ENCODE assay signal across 24 mouse cellular contexts in the genomic region with DNA sequence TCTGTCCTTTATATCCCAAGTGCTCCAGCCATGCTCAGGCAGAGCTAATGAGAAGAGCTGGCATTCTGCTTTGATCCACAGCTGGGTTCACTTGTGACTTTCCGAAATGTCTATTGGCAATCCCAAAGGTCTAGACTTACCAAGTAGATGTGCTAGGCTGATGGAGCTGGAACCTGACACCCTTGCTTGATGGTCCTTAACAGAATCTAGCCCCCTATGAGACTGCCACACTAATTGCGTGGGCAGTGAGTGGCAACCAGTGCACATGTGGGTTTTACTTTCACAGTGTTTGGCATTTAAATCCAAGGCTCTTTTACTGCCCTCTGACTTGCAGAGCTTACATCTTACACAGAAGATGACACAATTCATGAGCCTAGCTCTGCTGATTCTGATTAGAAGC. TPM values are rescaled to one million over a fixed set of nuclear protein-coding genes. Genes with fewer than 3 reads are reported as not detected.
DNase-seq lines count a peak whose midpoint lies in the region; ATAC-seq and TF ChIP-seq lines count a peak whose summit lies in the region.
"Had no signal": no experiment of that assay in that cellular context is flagged by ENCODE, and none has a peak within 500 bp of the region (broad histone marks: within the 10 kb centered on the region; RNA-seq: fewer than 3 reads in every experiment).

No protein-coding gene starts in this region.

- H3K36me3 ChIP-seq in kidney, embryonic 14.5 days (ENCODE audit: control insufficient read depth, insufficient read depth, low read length) = no peaks in the 10 kb centered on the region
- H3K36me3 ChIP-seq in kidney, adult 2 months (ENCODE audit: control insufficient read depth, insufficient read depth, low read length) = no peaks in the 10 kb centered on the region
- H3K36me3 ChIP-seq in kidney, postnatal 0 days (ENCODE audit: insufficient read depth, low read length) = no peaks in the 10 kb centered on the region
- H3K36me3 ChIP-seq in myocyte (ENCODE audit: control insufficient read depth, insufficient read depth) = peaks cover 13% of the 10 kb centered on the region
- H3K36me3 ChIP-seq in midbrain, embryonic 13.5 days = no peaks in the 10 kb centered on the region
- H3K36me3 ChIP-seq: embryonic facial prominence, embryonic 10.5 days; embryonic facial prominence, embryonic 13.5 days; forebrain, embryonic 10.5 days; heart, embryonic 10.5 days; hindbrain, embryonic 12.5 days; hindbrain, embryonic 15.5 days had no signal

- H3K27me3 ChIP-seq in kidney, embryonic 14.5 days (ENCODE audit: control insufficient read depth, insufficient read depth, low read length) = no peaks in the 10 kb centered on the region
- H3K27me3 ChIP-seq in kidney, adult 2 months (replicated peaks; ENCODE audit: control insufficient read depth, insufficient read depth, low read length) = no peaks in the 10 kb centered on the region
- no peaks in the 10 kb centered on the region for H3K27me3 ChIP-seq in kidney, postnatal 0 days (ENCODE audit: insufficient read depth, low read length)
- no peaks in the 10 kb centered on the region for H3K27me3 ChIP-seq in myocyte (ENCODE audit: control insufficient read depth, insufficient read depth, insufficient read length)
- H3K27me3 ChIP-seq in midbrain, embryonic 13.5 days = no peaks in the 10 kb centered on the region
- H3K27me3 ChIP-seq: embryonic facial prominence, embryonic 13.5 days; forebrain, embryonic 13.5 days; hindbrain, embryonic 12.5 days; hindbrain, embryonic 15.5 days had no signal

- H3K9ac ChIP-seq in kidney, embryonic 14.5 days (ENCODE audit: low read depth, low read length) = no peak overlapping the region
- no peak overlapping the region for H3K9ac ChIP-seq in kidney, postnatal 0 days (ENCODE audit: low read depth, low read length)
- no peak overlapping the region for H3K9ac ChIP-seq in midbrain, embryonic 13.5 days (replicated peaks)
- H3K9ac ChIP-seq: embryonic facial prominence, embryonic 13.5 days; forebrain, embryonic 13.5 days; hindbrain, embryonic 12.5 days; hindbrain, embryonic 15.5 days had no signal

- no peak overlapping the region for H3K4me3 ChIP-seq in kidney, embryonic 14.5 days (ENCODE audit: low read length)
- H3K4me3 ChIP-seq in kidney, adult 2 months (ENCODE audit: insufficient read depth, low read depth, low read length) = no peak overlapping the region
- H3K4me3 ChIP-seq in kidney, postnatal 0 days (replicated peaks; ENCODE audit: low read depth, low read length) = no peak overlapping the region
- no peak overlapping the region for H3K4me3 ChIP-seq in embryonic fibroblast, embryonic 13.5 days (ENCODE audit: insufficient read depth, low read length)
- no peak overlapping the region for H3K4me3 ChIP-seq in myocyte
- no peak overlapping the region for H3K4me3 ChIP-seq in midbrain, embryonic 13.5 days (replicated peaks)
- H3K4me3 ChIP-seq: embryonic facial prominence, embryonic 10.5 days; embryonic facial prominence, embryonic 13.5 days; forebrain, embryonic 10.5 days; forebrain, embryonic 13.5 days; heart, adult 2 months; heart, embryonic 10.5 days; hindbrain, embryonic 12.5 days; hindbrain, embryonic 15.5 days had no signal

- DNase-seq in kidney, adult 2 months = no peak
- peak; percentile 68 for DNase-seq in kidney, postnatal 0 days (ENCODE audit: low spot score)
- DNase-seq in kidney, adult 11 months = no peak
- DNase-seq: adrenal gland, adult 8-10 months; adrenal gland, postnatal 25 days; cerebellum, adult 11-12 months; cerebellum, adult 8-10 months; cerebellum, postnatal 36 days; embryo, embryonic 11 days; gastrocnemius, postnatal 14 days; heart, adult 2 months had no signal

- H3K9me3 ChIP-seq in kidney, embryonic 14.5 days (ENCODE audit: control insufficient read depth, low read length) = no peaks in the 10 kb centered on the region
- H3K9me3 ChIP-seq in kidney, postnatal 0 days (replicated peaks; ENCODE audit: low read length) = no peaks in the 10 kb centered on the region
- H3K9me3 ChIP-seq in midbrain, embryonic 13.5 days = no peaks in the 10 kb centered on the region
- H3K9me3 ChIP-seq: embryonic facial prominence, embryonic 10.5 days; embryonic facial prominence, embryonic 13.5 days; forebrain, embryonic 10.5 days; forebrain, embryonic 13.5 days; heart, embryonic 10.5 days; hindbrain, embryonic 12.5 days; hindbrain, embryonic 15.5 days had no signal

- TF ChIP-seq POLR2A in kidney, adult 2 months (IDR thresholded peaks at IDR 0.05; ENCODE audit: low read depth, low read length) = no peak
- no peak for TF ChIP-seq POLR2A in embryonic fibroblast, embryonic 13.5 days (IDR thresholded peaks at IDR 0.05; ENCODE audit: low read depth, low read length)
- no peak for TF ChIP-seq POLR2A in myocyte (IDR thresholded peaks at IDR 0.05; ENCODE audit: insufficient read length, low read depth)

- no peak overlapping the region for H3K27ac ChIP-seq in kidney, embryonic 14.5 days (ENCODE audit: low read depth, low read length)
- no peak overlapping the region for H3K27ac ChIP-seq in kidney, adult 2 months (ENCODE audit: insufficient read depth, low read depth, low read length)
- no peak overlapping the region for H3K27ac ChIP-seq in kidney, postnatal 0 days
- peak overlapping the region; percentile 75; the same call in 1 of the 2 replicates for H3K27ac ChIP-seq in embryonic fibroblast, embryonic 13.5 days (ENCODE audit: insufficient read depth, low read length)
- H3K27ac ChIP-seq in midbrain, embryonic 13.5 days = no peak overlapping the region
- H3K27ac ChIP-seq: embryonic facial prominence, embryonic 10.5 days; embryonic facial prominence, embryonic 13.5 days; forebrain, embryonic 10.5 days; forebrain, embryonic 13.5 days; heart, adult 2 months; heart, embryonic 10.5 days; hindbrain, embryonic 12.5 days; hindbrain, embryonic 15.5 days had no signal

- no peaks in the 10 kb centered on the region for H3K4me1 ChIP-seq in kidney, embryonic 14.5 days (ENCODE audit: control insufficient read depth, insufficient read depth, low read length)
- H3K4me1 ChIP-seq in kidney, adult 2 months (ENCODE audit: control insufficient read depth, insufficient read depth, low read length) = no peaks in the 10 kb centered on the region
- H3K4me1 ChIP-seq in kidney, postnatal 0 days (replicated peaks; ENCODE audit: insufficient read depth, low read length) = no peaks in the 10 kb centered on the region
- peaks cover 27% of the 10 kb centered on the region for H3K4me1 ChIP-seq in embryonic fibroblast, embryonic 13.5 days (ENCODE audit: control insufficient read depth, insufficient read depth, low read length)
- peaks cover 12% of the 10 kb centered on the region; the same call in 1 of the 2 replicates for H3K4me1 ChIP-seq in midbrain, embryonic 13.5 days (replicated peaks)

- no peak overlapping the region for H3ac ChIP-seq in myocyte (ENCODE audit: control insufficient read depth, insufficient read length)

- H3K4me2 ChIP-seq in kidney, embryonic 14.5 days (replicated peaks; ENCODE audit: low read depth, low read length) = no peak overlapping the region
- no peak overlapping the region for H3K4me2 ChIP-seq in kidney, postnatal 0 days (ENCODE audit: low read length)
- H3K4me2 ChIP-seq in myocyte (ENCODE audit: low read depth) = peak overlapping the region; percentile 65
- H3K4me2 ChIP-seq in midbrain, embryonic 13.5 days (replicated peaks) = no peak overlapping the region
- H3K4me2 ChIP-seq: embryonic facial prominence, embryonic 13.5 days; forebrain, embryonic 13.5 days; hindbrain, embryonic 12.5 days; hindbrain, embryonic 15.5 days had no signal

- 62% methylated on average over 2 of the region's 2 CpGs for WGBS in kidney, embryonic 14.5 days
- WGBS in kidney, adult 2 months = 39% methylated on average over 2 of the region's 2 CpGs
- 49% methylated on average over 2 of the region's 2 CpGs for WGBS in kidney, postnatal 0 days
- WGBS in midbrain, embryonic 13.5 days = 86% methylated on average over 2 of the region's 2 CpGs

- H3K79me2 ChIP-seq in myocyte (ENCODE audit: control insufficient read depth, insufficient read depth) = peaks cover 96% of the 10 kb centered on the region

- peak; percentile 79; the same call in 1 of the 2 replicates for ATAC-seq in kidney, embryonic 14.5 days (ENCODE audit: low FRiP score, low TSS enrichment)
- no peak; the same call in 1 of the 2 replicates for ATAC-seq in kidney, postnatal 0 days (replicated peaks; ENCODE audit: low FRiP score, low read depth)
- ATAC-seq in midbrain, embryonic 13.5 days = no peak
- ATAC-seq: activated CD4-positive, CD25-positive, alpha-beta regulatory T cell, adult 4 months; forebrain, embryonic 13.5 days; forebrain, embryonic 16.5 days had no signal

- no peak for TF ChIP-seq CTCF in kidney, adult 2 months (conservative IDR thresholded peaks at IDR 0.05; ENCODE audit: insufficient read depth, insufficient read length, low read depth, low read length)
- no peak for TF ChIP-seq CTCF in kidney, postnatal 0 days (IDR thresholded peaks at IDR 0.05; ENCODE audit: low read depth)
- no peak for TF ChIP-seq CTCF in embryonic fibroblast, embryonic 13.5 days (IDR thresholded peaks at IDR 0.05; ENCODE audit: borderline replicate concordance, insufficient read depth, low read length)

TF ChIP-seq in myocyte, 11 proteins besides CTCF, POLR2A, EP300 and RAD21:
- TF ChIP-seq MYOD1 (IDR thresholded peaks at IDR 0.05; ENCODE audit: control insufficient read depth in 1 of 3, insufficient read length in 2 of 3, low read depth in 2 of 3) = no peak

RNA-seq across cellular contexts. Expression of gene Cd44, which starts 29.0 kb away (rescaled TPM):
- polyA plus RNA-seq in kidney, embryonic 14.5 days (2014; fragmentation: Nextera tagmentation; extraction: Ambion mirVana) = 3.2 and 4.0 TPM in 2 replicates
- 1.8 and 3.3 TPM in 2 replicates for polyA plus RNA-seq in kidney, adult 2 months (2012; rRNA removed)
- polyA plus RNA-seq in kidney, postnatal 0 days (2015; fragmentation: Nextera tagmentation; extraction: Ambion mirVana) = 4.0 and 4.4 TPM in 2 replicates
- polyA plus RNA-seq in embryonic fibroblast, embryonic 13.5 days (2011; ENCODE audit: insufficient read length, low read depth, missing spikeins) = 255 and 594 TPM in 2 replicates
- polyA plus RNA-seq in myocyte (2012; fragmentation: generic; extraction: Trizol) = 77.1 TPM
- polyA plus RNA-seq in midbrain, embryonic 13.5 days (2015; fragmentation: Nextera tagmentation; extraction: Ambion mirVana) = 1.5 and 2.1 TPM in 2 replicates

Comparison
In these comparisons a context has a peak if more than half of its experiments do, and no peak if none do; other contexts are left out.
1. RNA of gene Cd44, which starts 29.0 kb away (polyA plus RNA-seq): 255 to 594 TPM in embryonic fibroblast, embryonic 13.5 days and 77.1 TPM in myocyte (single experiment); 4.0 to 4.4 TPM in kidney, postnatal 0 days, 3.2 to 4.0 TPM in kidney, embryonic 14.5 days, 1.8 to 3.3 TPM in kidney, adult 2 months and 1.5 to 2.1 TPM in midbrain, embryonic 13.5 days; every median in the first group is over 10 times any median in the second.